Mouse (Mus musculus): ENCODE data around the gene Trim25.

DNA sequence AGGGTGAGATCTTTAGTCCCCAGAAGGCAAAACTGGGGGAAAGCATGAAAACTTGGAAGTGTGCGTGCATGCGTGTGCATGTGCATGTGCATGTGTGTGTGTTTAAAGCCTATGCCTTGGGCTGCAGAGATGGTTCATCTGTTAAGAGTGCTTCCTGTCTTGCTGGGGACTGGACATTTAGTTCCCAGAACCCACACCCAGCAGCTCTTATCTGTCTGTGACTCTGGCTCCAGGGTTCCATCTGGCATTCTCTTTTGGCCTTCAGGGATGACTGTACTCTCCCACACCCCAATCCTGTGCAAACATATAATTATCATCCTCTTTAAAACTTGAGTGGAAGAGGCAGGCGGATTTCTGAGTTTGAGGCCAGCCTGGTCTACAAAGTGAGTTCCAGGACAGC, 26.9 kb downstream of the Trim25 start:
- TF ChIP-seq CTCF (IDR thresholded peaks at IDR 0.05; ENCODE audit: low read depth) (no peak), EP300 (IDR thresholded peaks at IDR 0.05; ENCODE audit: low read depth) (no peak)

Measured in heart, postnatal 0 days (tissue).